Mouse (Mus musculus) cerebellum, postnatal 25 days (tissue): ENCODE measurements around the gene Clint1.

ENCODE experiments used
- DNase-seq, 2 experiments: peaks; one replicate each; pipeline ENCODE4 v3.0.0; 2021; ENCODE audit warnings: mixed read lengths in 2 of 2

Clint1 gene

DNA sequence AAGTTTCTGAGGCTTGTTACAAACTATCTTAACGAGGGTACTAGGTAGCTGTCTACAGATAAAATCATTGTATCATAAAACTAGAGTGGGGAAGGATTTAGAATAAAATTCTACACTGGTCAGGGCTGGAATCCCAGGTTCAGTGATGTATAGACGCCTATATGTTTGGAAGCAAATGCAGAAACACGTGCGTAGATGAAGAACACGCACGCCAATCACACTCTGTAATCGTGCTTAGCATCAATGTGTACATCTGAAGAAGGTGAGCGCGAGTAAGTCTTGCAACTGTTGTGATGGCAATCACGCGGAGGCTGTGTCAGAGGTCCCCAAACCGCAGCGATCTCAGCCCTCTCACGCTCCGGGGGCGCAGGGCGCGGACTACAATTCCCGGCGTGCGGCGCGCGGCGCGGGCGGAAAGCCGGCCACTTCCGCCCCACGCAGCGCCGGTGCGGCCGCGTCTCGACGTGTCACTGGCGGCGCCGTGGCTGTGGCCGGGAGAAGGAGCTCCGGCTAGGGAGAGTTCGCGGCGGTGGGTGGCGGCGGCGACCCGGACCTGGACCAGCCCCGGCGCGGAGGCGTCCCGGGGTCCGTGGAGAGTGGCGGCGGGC, at the start of gene Clint1:
Gene Clint1, plus strand, starts transcription at position 536 of the 608 bp plus-strand sequence.
- DNase-seq = peak; percentile 89 to 93

GRCm38 (mm10) chr11:45804068-45804467, 47.8 kb upstream of the Clint1 start:
- DNase-seq = no peak

DNA sequence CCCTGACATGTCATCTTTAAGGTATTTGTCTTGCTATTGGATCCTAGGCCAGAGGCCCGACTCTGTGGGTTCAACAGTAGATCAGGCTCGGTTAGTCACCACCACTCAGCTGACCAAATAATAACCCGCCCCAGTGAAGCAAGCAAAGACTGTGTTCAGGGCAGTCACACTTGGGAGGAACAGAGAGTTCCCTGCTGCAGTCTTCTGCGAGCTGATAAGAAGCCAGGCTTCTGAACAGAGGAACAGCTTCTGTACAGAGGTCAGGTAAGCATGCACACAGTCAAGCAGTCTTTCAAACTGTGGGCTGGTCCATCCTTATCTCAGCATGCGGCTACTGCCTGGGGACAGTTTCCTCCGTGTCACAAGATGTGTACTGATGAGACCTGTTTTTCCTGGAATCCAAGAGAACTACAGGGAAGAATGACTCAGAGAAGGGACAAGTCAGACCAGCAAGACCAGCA, 46.5 kb upstream of the Clint1 start:
- no peak for DNase-seq

- no peak for DNase-seq
Observed at GRCm38 (mm10) chr11:45805810-45806209, 46.0 kb upstream of the Clint1 start.

GRCm38 (mm10) chr11:45806264-45806663, 45.6 kb upstream of the Clint1 start:
- no peak for DNase-seq

DNA sequence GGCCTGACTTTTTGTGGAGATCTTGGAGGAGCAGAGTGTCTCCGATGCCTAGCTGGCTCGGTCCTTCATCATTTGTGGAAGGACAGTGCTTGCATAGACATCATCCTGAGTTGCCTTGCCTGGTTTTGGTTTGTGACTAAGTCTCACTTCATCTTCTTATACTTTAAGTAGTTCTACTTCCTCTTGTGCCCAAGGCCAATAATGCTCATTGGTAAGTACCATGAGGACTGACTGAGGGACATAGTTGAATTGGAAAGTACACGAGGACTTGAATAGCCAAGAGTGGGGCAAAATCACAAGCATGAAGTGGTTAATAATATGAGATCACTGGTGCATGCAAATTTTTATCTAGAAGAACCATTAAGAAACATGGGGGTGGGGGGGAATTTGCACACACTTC, 45.0 kb upstream of the Clint1 start:
- no peak for DNase-seq

DNA sequence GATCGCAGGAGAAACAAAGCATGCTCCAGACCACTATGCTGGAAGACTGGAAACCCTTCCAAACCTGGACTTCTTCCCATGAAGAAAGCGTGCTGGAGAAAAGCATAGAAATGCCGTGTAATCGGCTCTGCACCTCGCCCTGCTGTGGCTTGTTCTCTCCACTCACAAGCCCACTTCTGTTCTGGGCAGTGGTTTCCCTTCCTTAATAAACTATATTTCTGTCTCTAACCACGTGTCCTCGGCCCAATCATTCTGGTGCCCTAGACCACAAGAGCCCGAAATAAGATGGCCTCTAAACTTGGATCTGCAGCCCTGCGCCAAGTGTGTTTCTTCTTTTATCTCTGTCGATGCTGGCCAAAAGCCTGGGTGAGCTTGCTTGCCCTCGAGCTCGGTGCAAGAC, 44.0 kb upstream of the Clint1 start:
- no peak for DNase-seq

DNA sequence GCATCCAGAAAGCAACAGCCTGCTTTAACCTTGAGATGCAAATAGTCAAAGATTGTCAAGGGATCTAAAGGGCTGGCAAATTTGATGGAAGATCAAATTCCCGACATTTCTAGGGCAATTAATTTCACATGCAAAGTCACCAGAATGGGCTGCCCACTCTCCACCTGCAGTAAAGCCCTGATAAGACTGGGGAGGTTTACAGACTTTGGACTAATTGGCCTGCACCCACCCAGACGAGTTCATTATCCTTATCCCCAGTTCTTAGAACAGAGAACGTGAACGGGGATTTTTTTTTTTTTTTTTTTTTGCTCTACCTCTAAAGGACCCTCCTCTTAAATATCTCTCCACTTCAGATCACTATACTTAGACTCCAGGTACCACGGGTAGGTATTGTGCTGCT, 42.4 kb upstream of the Clint1 start:
- no peak for DNase-seq

GRCm38 (mm10) chr11:45810056-45810455, 41.8 kb upstream of the Clint1 start:
- no peak for DNase-seq

DNA sequence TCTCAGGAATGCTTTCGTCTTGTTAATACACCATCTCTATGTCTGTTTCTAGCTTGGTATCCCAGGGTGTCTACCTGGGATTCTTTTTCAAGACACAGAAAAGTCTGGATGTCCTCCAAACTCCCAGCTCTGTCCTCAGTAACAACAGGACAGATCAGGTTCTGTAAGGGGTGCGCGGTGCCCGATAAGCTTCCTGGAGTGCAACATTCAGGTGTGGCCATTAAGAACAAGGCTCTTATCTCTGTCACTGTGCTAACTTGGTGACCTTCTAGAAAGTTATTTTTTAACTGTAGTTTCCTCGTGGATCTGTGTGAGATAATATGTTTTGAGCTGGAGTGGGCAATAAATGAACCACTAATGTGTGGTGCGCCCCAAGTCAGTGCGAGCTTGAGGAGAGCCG, 41.0 kb upstream of the Clint1 start:
- DNase-seq = no peak

DNA sequence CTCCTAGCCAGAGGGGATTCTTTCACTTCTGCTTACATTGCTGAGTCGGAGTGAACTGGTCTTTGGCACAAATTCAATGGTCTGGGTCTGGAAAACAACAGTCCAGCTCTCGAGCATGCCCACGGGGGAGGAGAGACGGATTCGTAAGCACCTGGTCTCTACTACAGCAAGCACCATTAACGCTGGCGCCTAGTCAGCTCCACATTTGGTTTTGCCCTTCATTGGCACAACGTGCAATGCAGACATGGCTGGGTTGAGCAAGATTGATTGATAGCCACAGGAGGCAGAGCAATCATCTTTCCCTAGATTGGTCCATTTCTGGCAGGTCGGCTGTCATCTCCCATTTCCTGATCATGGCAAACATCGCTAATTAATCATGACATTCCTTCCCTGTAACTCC, 36.2 kb upstream of the Clint1 start:
- peak in 1 of 2 experiments; percentile 3 for DNase-seq

- DNase-seq = no peak
Observed at GRCm38 (mm10) chr11:45816712-45817111, 35.1 kb upstream of the Clint1 start.

- peak in 1 of 2 experiments; percentile 7 for DNase-seq
Observed at GRCm38 (mm10) chr11:45817996-45818395, 33.9 kb upstream of the Clint1 start.

- no peak for DNase-seq
Observed at GRCm38 (mm10) chr11:45820930-45821329, 30.9 kb upstream of the Clint1 start.

DNA sequence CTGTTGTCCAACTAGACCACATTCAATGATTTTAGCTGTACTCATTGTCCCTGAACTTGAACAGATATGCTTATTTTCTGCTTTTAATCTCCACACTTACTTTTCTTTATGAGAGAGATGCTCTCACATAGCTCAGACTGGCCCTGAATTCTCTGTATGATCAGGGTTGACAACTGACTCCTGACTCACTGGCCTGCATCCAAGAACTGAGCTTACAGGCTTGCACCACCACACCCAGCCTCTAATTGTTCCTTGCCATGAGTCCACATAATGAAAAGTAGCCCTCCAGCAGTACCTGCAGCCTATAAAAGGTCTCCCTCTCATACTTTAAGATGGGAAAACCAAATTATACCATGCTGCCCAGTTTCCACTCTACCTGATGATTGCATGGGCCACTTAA, 21.7 kb upstream of the Clint1 start:
- no peak for DNase-seq

- no peak for DNase-seq
Observed at GRCm38 (mm10) chr11:45830743-45831310, 21.0 kb upstream of the Clint1 start.

DNA sequence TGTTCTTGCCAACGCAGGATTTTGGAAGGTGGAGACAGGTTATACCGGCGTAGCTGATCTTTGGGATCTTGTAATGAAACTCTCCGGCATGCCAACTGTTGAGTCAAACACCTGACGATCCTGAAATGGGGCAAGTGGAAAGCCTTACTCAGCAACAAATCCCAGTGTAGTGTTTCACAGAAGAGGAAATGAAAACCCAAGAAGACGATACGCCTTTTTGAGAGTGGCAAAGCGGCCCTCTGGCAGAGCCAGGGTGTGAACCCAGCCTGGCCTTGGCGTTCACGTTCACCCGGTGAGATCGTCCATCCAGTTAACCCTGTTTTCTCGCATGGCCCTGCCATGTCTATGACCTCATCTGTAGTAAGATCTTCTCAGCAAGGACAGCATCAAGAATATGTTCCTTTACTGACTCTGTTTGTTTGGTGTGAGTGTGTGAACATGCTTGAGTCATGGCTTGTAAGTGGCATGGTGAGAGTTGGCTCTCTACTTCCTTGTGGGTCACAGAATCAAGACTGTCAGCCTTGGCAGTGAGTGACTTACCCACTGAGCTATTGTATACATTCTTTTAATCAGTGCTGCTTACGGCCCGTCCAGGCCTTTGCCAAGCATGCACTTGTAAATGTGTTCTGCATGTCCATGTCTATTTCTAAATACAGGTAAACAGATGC, 20.2 kb upstream of the Clint1 start:
- DNase-seq = no peak

DNA sequence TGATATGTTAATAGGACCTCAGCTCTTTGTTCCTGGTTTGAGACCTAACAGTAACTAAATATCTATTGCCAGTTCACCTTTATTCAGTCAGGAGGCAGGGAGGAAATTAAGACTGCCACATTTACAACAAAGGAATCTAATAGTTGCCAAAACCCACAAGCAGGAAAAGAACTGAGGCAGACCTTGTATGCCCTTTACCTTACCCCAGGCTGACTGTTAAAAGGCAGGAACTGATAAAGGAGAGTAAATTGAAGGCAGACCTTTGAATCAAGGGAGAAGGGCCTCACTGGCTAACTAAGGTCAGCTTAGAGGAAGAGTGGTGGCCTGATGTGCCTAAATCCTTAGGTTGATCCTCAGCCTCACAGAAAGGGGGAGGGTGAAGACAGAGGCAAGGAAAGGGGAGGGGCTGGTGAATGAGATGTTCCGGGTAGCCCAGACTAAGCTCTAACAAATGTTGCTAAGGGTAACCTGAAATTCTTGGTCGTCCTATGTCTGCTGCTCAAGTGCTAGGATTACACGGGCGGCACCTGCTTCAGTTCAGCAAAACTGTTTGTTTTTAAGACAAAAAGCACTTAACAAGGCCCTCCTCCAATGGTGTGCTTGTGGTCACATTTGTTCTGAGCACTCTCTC, 16.1 kb upstream of the Clint1 start:
- DNase-seq = no peak

DNA sequence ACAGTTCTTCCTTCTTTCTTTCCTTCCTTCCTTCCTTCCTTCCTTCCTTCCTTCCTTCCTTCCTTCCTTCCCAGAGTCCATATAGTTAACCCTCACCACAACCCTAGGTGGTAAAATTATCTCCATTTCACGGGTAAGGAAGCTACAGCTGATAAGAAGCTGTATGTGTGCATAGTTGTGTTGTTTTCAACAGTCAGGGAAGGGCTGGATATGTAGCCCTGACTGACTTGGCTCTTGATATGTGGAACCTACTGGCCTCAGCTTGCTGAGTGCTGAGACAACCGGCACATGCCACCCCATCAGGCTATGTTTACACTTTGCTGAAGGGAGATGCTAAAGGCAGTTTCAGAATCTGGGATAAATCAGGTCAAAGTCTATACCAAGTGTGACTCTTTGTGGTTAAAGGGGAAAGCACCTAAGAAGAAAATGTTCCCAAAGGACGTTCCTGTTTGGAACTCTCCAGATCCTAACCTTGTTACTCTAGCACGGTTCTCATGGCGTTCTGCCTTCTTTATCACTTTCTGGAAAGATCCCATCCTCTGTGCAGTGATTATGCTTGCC, 14.5 kb upstream of the Clint1 start:
- DNase-seq = no peak

DNA sequence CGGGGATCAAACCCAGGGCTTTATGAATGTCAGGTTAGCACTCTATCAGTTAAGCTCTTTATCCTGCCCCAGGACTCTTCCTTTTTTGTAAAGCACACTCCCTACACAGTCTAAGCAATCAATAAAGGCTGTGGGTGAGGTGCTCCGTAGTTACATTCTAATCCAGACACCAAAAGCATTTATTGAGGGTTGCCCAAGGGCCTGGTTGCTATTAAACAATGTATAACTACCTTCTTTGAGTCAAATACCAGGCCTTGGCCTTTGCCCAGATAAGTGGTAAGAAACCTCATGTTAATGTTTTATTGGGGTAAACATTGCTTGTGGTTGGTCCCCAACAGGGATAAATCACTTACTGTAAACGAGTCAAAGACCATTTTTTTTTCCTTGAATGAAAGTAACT, 13.4 kb upstream of the Clint1 start:
- no peak for DNase-seq

- no peak for DNase-seq
Observed at GRCm38 (mm10) chr11:45840332-45840731, 11.5 kb upstream of the Clint1 start.

GRCm38 (mm10) chr11:45846008-45846407, 5.8 kb upstream of the Clint1 start:
- DNase-seq = no peak

- no peak for DNase-seq
Observed at GRCm38 (mm10) chr11:45847548-45847947, 4.3 kb upstream of the Clint1 start.

GRCm38 (mm10) chr11:45848253-45848652, 3.6 kb upstream of the Clint1 start:
- DNase-seq = no peak
